Mouse (Mus musculus) cerebellum, adult 11 months (tissue): ENCODE measurements at regions not wholly inside any gene's neighbourhood (a gene's known extent, or its start where the extent isn't known, plus 50 kb on each side); places are given as distances from the start of the nearest gene placed in this dataset.

Source experiments
- DNase-seq: peaks from one replicate; pipeline ENCODE4 v3.0.0; 2022

DNA sequence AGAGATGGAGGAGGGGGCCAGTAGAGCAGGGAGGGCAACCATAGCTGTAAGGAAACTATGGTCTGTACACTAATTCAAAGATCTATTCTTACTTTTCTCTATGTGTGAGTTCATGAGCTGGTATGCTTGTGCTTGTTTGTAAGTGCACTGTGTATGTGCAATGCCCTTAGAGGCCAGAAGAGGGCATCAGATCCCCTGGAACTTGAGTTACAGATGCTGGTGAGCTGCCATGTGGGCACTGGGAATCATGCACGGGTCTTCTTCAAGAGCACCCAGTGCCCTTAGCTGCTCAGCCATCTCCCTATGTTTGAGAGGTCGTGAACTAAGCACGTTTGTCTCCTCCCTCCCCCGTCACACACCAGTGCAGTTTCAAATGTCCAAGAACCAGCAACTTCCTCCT is 68.9 kb downstream of the Tbx3 start:
- no peak for DNase-seq

DNA sequence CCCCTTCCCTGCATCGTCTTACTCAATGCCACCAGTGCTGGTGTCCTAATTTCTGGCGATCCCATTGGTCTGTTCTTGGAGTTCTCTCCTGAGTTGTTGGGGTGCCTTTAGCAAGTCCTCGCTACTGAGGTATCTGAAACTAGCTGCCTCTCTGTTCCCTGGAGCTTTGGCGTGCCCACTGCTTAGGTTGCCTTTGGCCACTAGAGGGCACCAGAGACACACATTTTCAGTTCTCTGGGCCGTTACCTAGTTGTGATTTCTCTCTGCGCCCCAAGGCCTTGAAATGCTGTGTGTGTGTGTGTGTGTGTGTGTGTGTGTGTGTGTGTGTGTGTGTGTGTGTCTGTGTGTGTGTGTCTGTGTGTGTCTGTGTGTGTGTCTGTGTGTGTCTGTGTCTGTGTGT is 70.6 kb downstream of the Tbx3 start:
- DNase-seq = peak; percentile 24

DNA sequence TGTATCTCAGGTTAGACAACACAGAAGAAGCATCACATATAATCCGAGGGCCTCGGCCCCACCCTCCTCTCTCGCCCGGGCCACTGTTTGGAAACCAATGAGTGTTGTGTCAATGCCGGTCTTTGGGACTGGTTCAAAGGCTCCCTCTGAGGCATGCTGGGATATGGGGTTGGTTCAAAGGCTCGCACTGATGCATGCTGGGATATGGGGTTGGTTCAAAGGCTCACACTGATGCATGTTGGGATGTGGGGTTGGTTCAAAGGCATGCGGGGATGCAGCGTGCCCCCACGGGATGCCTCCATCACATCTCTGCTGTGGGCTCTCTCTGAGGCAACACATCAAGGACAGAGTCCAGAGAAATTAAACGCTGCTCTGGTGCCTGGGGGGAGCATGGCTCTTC is 73.3 kb downstream of the Tbx3 start:
- DNase-seq = no peak

DNA sequence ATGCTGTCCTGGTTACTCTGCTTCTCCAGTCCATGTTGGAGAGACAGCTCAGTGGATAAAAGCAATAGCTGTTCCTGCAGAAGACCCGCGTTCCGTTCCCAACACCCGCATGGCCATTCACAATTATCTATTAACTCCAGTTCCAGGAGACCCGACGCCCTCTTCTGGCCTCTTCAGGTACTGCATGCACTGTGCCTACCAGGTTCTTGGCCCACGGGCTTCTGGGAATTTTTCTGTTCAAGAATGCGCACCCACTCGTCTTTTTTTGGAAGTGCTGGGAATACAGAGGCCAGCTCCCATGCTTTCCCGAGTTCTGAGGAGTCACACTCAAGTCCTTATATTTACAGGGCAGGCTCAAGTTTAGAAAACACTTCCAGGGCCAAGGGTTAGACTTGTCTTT is 76.6 kb downstream of the Tbx3 start:
- DNase-seq = no peak

DNA sequence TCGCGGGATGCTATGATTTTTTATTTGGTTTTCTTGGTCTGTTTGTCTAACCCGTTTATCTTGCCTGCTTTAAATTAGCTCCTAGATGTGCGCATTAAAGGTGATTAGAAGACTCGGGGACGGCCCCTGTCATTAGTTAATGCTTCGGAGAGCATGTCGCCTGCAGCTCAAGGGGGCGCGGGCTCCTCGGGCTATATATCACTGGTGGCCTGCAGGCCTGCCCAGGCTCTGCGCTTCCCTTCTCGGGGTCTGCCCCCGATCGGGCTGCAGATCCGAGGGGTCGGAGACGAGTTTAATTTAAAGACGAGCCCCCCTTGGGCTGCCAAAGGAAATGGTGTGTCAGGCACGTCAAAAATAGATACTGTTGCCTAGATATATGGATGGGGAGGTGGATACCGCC is 78.2 kb downstream of the Tbx3 start:
- DNase-seq = no peak

DNA sequence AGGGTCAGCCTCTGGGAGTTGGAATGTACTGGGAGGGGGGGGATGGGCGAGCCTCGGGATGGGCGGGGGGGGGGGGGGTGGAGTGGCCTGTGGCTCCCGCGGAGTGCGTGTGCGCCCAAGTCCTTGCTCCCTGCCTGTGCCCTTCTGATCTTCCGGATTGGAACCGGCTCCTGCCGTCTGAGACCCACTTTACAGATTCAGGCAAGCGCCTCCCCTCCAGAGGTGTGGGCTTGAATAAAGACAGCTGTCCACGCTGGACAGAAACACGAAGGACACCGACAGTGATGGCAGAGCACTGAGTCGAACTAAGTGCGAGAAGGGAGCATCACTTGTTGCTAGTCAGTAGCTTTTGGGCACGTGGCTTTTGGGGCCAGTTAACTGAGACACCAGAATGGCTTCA is 78.7 kb downstream of the Tbx3 start:
- no peak for DNase-seq

DNA sequence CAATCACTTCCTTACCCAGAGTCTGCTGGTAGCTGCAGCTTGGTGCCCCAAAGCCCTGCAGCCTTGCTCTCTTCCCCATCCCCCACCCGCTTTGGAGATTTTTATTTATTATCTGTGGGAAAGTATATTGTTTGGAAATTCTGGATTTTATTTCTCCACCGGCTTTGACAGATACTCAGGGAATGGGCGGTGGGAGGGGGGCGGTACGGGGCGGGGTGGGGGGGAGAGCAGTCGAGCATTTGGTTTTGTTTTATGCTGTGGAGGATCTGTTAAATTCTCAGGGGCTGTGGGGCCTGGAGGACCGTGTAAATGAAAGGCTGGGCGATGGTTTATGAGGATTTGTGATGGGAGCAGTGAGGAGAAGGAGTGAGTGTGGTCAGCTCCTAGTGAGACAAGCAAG is 76.7 kb upstream of the Tbx5 start:
- no peak for DNase-seq

DNA sequence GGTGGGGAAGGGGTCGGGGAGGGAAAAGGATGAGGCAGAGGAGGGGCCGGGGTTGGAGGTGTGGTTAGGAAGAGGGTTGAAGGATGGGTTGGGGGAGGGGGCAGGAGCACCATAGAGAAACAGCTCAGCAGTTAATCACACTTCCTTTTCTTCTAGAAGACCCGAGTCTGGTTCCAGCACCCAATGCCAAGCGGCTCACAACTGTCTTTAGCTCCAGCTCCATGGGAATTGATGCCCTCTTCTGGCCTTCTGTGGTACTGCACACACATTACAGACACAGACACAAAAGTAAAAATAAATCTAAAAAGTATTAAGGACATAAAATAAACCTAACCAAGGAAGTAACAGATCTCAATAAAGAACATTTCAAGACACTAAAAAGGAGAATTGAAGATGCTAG is 73.6 kb upstream of the Tbx5 start:
- DNase-seq = no peak

DNA sequence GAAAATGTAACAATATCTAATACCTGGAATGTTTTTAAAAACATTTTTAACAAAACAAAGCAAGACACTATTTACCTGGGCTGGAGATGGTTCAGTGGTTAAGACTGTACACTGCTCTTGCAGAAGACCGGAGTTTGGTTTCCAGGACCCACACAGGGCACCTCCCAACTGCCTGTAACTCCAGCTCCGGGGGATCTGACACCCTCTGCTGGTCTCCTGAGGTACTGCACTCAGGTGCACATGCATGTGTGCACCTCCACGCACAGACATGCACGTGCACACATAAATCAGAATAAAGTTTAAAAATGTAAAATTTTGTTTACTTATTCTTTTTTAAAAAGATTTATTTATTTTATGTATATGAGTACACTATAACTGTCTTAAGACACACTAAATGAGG is 70.4 kb upstream of the Tbx5 start:
- no peak for DNase-seq

DNA sequence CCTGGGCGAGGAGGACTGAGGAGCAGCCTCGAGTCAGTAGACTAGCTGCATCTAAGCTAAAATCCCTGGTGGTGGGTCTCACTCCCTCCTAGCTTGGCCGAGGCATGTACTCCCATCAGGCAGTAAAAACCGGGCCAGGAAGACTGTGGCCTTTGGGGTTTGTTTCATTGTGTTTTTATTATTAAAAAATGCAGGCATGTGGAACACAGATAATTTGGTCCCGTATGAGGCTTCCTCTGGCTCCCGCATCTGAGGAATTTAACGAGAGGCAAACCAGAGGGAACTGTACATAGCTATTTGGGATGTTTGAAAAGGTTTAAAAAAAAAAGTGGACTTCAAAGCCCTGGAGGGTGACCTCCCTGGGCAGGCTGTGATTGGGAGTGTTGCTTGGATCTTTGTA is 69.1 kb upstream of the Tbx5 start:
- no peak for DNase-seq

DNA sequence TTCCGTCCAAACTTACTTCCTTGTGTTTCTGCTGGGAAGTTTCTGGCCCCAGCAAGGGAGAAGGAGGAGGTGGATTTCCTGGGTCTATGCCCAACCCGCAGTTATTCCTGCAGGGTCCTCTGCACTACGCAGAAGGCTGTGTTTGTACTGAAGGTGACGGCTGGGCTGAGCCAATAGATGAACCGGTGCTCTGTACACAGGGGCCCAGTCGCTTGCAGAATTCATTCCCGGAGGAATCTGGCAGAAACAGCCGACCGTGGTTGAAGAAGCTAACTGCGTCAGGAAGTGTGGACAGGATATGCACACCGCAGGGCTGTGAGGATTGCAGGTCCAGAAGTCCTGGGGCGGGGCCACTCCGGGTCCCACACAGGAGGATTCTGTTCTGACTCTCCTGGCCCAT is 66.1 kb upstream of the Tbx5 start:
- no peak for DNase-seq

DNA sequence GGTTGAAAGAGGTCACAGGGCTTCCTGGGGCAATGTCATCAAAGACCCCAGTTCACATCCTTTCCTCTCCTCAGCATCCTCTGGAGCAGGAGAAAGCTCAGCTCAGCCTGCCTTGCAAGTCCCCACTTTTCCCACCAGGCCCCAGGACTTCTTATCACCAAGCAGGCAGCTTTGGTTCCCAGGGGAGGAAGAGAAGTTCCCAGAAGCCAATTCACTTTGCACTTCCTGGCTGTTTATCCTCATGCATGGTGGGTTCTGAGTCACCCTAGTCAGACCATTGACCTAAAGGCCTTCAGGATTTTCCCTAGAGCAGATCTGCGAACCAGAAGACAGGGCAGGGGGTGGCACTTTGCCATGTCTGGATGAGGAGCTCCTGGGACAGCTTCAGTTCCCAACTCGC is 61.5 kb upstream of the Tbx5 start:
- DNase-seq = no peak

DNA sequence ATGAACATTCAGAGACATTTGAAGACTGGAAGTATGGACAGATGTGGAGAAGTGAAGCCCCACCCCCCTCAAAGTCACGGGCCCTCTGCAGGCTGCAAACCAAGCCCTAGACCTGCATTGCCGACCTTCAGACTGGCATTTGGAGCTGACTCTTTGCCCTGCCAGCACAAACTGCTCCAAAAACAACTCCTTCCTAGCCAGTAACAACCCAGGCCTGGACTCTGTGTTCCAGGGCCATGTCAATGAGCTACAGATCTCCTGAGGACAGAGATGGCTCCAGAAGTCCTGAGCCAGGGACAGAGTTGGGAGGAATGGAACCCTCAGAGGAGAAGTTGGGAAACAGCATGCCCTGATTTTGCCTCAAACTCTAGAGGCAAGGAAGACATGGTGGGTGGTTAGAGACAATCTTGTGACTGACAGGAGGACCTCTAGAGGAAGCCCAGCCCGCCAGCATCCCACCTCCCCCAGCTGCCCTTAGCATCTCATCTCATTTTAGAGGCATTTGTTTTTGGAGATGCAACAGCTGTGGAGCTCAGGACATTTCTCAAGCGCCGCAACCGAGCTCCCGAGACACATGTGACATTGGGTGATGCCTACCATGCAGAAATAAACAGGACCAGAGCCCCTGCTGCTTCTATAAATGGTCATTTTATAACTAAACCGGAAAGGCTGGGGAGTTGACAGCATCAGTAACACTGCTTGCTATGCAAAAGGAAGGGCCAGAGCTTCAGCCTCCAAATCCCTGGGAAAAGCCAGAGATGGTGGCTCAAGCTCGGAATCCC is 56.2 kb upstream of the Tbx5 start:
- DNase-seq = no peak

DNA sequence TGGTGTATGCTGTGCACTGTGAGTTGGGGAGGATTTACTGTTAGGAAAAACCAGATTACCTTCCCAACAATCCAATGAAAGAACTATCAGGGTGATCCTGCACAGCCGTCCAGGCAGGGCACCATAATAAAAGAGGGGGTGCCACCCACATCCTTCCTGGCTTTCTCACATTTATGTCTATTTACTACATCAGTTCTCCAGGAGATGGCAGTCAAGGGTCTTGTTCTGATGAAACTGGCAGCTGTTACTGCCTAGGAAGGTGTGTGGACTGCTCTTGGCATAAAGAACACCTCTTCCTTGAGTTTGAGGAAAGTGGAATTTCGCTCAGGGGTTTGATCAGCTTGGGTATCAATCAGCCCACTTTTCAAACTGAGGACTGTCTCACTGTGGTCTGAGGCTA is 54.6 kb upstream of the Tbx5 start:
- DNase-seq = no peak

DNA sequence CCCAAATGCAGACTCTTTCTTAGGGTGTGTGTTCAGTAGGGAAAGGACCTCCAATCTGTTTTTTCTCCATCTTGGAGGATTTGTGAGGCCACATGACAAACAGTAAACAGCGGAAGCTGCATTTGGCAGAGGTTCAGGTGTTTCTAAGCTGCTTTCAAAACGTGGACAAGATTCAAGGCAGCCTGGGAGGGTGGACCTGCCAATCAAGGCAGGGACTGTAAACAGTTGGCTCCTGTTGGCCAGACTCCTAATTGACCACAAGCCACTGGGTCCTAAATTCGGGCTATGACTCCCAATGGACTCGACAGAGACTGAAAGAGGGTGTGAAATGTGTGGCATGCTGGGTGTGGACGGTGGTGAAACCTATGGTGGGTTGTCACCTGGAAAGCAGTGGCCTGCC is 51.1 kb upstream of the Tbx5 start:
- no peak for DNase-seq
